Mouse (Mus musculus) hindbrain, embryonic 15.5 days (tissue): ENCODE measurements around the gene Cd180. TPM values are rescaled to one million over a fixed set of nuclear protein-coding genes. Genes with fewer than 3 reads are reported as not detected.

ENCODE experiments used
- ATAC-seq: fragments of 200-750 bp; cut with Nextera tagmentation; 2 replicates; pipeline ENCODE4 v1.8.0; 2017; ENCODE audit warnings: low read depth, moderate number of reproducible peaks, moderate TSS enrichment; ENCODE audit not compliant: low FRiP score
- H3K27ac ChIP-seq: fragments of 300-500 bp; sonication (generic); replicated peaks from 2 replicates; pipeline ENCODE4 v1.5.1; 2015; ENCODE audit warnings: mild to moderate bottlenecking, inconsistent platforms
- H3K27me3 ChIP-seq: fragments of 300-500 bp; sonication (generic); 2 replicates; pipeline ENCODE4 v1.6.1; 2015; ENCODE audit warnings: control low read depth, inconsistent platforms
- H3K36me3 ChIP-seq: fragments of 300-500 bp; sonication (generic); 2 replicates; pipeline ENCODE4 v1.6.1; 2015; ENCODE audit warnings: control low read depth, inconsistent platforms
- H3K4me1 ChIP-seq: fragments of 300-500 bp; sonication (generic); replicated peaks from 2 replicates; pipeline ENCODE4 v1.6.1; 2015; ENCODE audit warnings: control low read depth, inconsistent platforms
- H3K4me2 ChIP-seq: fragments of 300-500 bp; sonication (generic); 2 replicates; pipeline ENCODE4 v1.6.1; 2015; ENCODE audit warnings: moderate library complexity, mild to moderate bottlenecking, inconsistent platforms
- H3K4me3 ChIP-seq: fragments of 300-500 bp; sonication (generic); 2 replicates; pipeline ENCODE4 v1.5.1; 2015; ENCODE audit warnings: mild to moderate bottlenecking, inconsistent platforms
- H3K9ac ChIP-seq: fragments of 300-500 bp; sonication (generic); 2 replicates; pipeline ENCODE4 v1.6.1; 2015; ENCODE audit warnings: inconsistent platforms
- H3K9me3 ChIP-seq: fragments of 300-500 bp; sonication (generic); 2 replicates; pipeline ENCODE4 v1.6.1; 2016; ENCODE audit warnings: control low read depth, inconsistent platforms
- WGBS: fragments of 180-500 bp; shearing (Covaris S2); methylation state at CpG from one replicate; pipeline ENCODE4 v1.1.7; 2015; 5-methylcytosine and 5-hydroxymethylcytosine counted together
- polyA plus RNA-seq: library from polyadenylated mRNA; unstranded; fragments of >200 nt; fragmentation: Nextera tagmentation; extraction: Ambion mirVana; gene quantifications from 2 replicates; pipeline ENCODE4 v1.2.1, GENCODE M21; 2015

Cd180 gene
- polyA plus RNA-seq, 1 experiment from 2014 or later = 0.54 TPM

- WGBS = 100% methylated on average over 1 of the region's 1 CpGs
- Histone ChIP-seq H3K4me1 (0 out of 2 replicates have a peak, but pooled peaks cover 6% of the 10 kb centered on the region), H3K4me2 (no peak overlapping the region), H3K4me3 (no peak overlapping the region), H3K9ac (no peak overlapping the region), H3K27me3 (no peaks in the 10 kb centered on the region), H3K9me3 (no peaks in the 10 kb centered on the region), H3K36me3 (no peaks in the 10 kb centered on the region), H3K27ac (no peak overlapping the region)
- no peak for ATAC-seq
These were observed 5.2 kb upstream of the Cd180 start for GRCm38 (mm10) chr13:102688121-102688520.

DNA sequence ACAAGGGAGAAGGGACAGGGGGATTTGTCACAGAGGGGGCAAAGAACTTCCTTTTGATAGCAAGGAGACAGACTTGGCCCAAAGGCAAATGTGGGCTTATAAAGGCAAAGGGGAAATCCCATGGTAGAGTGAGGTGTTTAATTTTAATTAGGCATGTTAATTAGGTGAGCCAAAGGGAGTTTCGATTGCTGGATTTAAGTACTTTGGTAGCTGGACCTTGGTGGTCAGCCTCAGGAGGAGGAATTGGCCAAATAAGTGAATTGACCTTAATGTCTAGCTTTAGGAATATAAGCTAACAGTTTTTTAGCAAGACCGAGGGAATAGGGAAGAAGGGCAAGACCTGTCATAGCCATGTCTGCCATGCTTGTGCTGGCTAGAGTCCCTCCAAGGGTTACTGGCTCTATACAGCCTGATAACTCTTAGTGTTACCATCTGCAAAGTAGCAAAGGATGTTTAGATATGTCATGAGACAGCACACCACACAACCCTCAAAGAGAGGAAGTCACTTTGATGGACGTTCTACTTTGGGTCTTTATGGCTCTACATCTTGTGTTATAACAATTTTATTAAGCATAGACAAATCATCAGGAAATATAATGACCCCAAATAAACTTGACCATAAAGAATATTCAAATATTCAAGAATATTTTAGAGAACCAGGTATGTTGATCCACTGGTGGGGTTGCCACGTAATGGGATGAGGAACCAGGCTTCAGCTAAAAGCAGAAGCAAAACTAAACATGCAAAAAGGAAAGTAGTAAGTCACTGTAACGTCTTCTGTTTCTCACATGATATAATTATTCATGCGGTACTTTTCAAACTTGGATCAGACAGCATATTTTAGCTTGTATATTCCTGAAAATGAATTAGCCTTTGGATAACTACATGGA, 3.9 kb upstream of the Cd180 start:
- no peak overlapping the region for H3K4me3 ChIP-seq
- H3K27me3 ChIP-seq = no peaks in the 10 kb centered on the region
- 0 out of 2 replicates have a peak, but pooled peaks cover 8% of the 10 kb centered on the region for H3K4me1 ChIP-seq
- no peak for ATAC-seq
- no peaks in the 10 kb centered on the region for H3K36me3 ChIP-seq
- H3K9ac ChIP-seq = no peak overlapping the region
- WGBS = 88% methylated on average over 6 of the region's 6 CpGs
- no peaks in the 10 kb centered on the region for H3K9me3 ChIP-seq
- no peak overlapping the region for H3K27ac ChIP-seq
- H3K4me2 ChIP-seq = no peak overlapping the region

GRCm38 (mm10) chr13:102690184-102690583, 3.2 kb upstream of the Cd180 start:
- Histone ChIP-seq H3K27me3 (no peaks in the 10 kb centered on the region), H3K9ac (no peak overlapping the region), H3K4me1 (0 out of 2 replicates have a peak, but pooled peaks cover 8% of the 10 kb centered on the region), H3K4me3 (no peak overlapping the region), H3K4me2 (no peak overlapping the region), H3K27ac (no peak overlapping the region), H3K9me3 (no peaks in the 10 kb centered on the region), H3K36me3 (no peaks in the 10 kb centered on the region)
- ATAC-seq = no peak
- 90% methylated on average over 5 of the region's 5 CpGs for WGBS

DNA sequence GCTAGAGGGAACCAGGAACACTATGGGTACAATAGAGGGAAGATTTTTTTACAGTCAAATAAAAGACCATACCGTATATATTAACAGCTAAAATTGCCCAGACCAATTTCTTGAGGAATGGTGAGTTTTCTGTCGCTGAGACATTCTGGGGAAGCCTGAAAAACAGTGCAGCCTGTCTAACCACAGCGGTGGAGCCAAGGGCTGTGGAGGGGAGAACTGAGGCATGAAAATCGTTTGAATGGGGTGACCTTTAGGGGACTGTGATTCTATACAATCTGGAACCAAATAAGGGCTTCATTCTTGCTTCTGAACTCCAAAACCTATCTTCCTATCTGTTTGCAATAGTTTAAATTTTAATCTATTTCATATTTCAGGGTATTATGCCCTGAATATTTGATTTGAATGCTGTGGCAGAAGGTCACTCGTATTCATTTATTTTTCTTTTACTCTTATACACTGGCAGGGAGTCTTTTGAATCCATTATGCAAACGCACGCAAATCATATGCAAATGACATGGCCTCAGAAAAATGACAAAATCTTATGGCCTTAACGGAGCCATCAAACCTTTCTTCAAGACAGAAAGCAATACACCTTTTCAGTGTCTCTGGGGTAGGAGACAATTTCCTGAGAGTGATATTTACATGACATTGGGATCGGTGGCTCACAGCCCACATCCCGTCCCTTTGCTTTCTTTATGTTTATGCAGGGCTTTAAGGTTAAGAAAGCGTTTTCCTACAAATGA, 1.8 kb upstream of the Cd180 start:
- no peak overlapping the region for H3K4me3 ChIP-seq
- no peaks in the 10 kb centered on the region for H3K27me3 ChIP-seq
- H3K9ac ChIP-seq = no peak overlapping the region
- ATAC-seq = no peak
- H3K27ac ChIP-seq = 0 out of 2 replicates have a peak overlapping the region, but pooled peaks have one; percentile 38
- no peaks in the 10 kb centered on the region for H3K36me3 ChIP-seq
- H3K4me1 ChIP-seq = 0 out of 2 replicates have a peak, but pooled peaks cover 8% of the 10 kb centered on the region
- 41% methylated on average over 11 of the region's 11 CpGs for WGBS
- no peak overlapping the region for H3K4me2 ChIP-seq
- H3K9me3 ChIP-seq = no peaks in the 10 kb centered on the region

- ATAC-seq = no peak
- Histone ChIP-seq H3K27me3 (no peaks in the 10 kb centered on the region), H3K4me1 (peaks cover 20% of the 10 kb centered on the region)
These were observed 796 bp downstream of the Cd180 start for GRCm38 (mm10) chr13:102694154-102694553.

DNA sequence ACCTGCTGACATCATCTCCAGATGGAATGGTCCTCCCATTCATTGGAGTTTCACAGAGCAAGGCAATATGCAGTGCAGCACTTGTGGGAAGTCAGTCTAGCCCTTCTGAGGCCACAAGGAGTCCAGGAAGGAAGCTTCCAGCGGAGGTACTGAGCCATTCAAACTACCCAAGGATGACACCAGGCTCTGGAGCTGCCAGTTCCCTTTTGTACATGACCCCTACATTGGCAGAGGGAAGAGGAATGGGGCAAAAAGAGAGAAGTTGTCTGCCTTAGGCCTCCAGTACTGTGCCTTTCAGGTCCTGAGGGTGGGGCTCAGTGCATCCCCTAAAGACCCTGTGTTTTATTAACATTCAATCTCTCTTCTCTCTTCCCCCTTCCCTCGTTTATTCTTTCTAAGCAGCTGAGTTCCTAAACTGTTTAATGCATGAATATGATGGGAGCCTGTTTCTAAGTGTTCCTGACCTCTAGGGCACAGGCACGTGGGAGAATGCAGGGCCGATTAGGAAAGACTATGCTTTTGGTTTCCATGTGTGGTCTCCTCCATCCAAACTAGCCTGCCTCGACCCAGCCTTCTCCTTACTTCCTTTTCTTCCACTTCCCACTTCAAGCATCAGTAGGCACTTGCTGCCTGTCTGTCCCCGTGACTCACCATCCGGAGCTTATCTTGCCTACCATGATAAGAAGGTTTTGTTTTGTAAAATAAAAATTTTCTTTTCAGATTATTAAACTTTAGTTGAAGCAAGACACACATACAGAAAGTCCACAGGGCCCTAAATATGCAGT, 2.0 kb downstream of the Cd180 start:
- H3K4me1 ChIP-seq = peaks cover 30% of the 10 kb centered on the region
- ATAC-seq = no peak
- no peaks in the 10 kb centered on the region for H3K27me3 ChIP-seq
- H3K4me2 ChIP-seq = no peak overlapping the region
- H3K27ac ChIP-seq = no peak overlapping the region
- H3K9ac ChIP-seq = no peak overlapping the region
- no peaks in the 10 kb centered on the region for H3K36me3 ChIP-seq
- 82% methylated on average over 7 of the region's 7 CpGs for WGBS
- no peaks in the 10 kb centered on the region for H3K9me3 ChIP-seq
- no peak overlapping the region for H3K4me3 ChIP-seq

More at GRCm38 (mm10) chr13:102694154-102694553, 796 bp downstream of the Cd180 start:
- Histone ChIP-seq H3K4me3 (no peak overlapping the region), H3K9me3 (no peaks in the 10 kb centered on the region), H3K4me2 (no peak overlapping the region), H3K36me3 (no peaks in the 10 kb centered on the region), H3K27ac (no peak overlapping the region), H3K9ac (no peak overlapping the region)
- WGBS = 93% methylated on average over 7 of the region's 7 CpGs

- peak overlapping the region; percentile 47 for H3K4me2 ChIP-seq
- no peaks in the 10 kb centered on the region for H3K27me3 ChIP-seq
- H3K9me3 ChIP-seq = no peaks in the 10 kb centered on the region
- peak overlapping the region; percentile 77 for H3K27ac ChIP-seq
- peak overlapping the region; percentile 29; the same call in 1 of the 2 replicates for H3K9ac ChIP-seq
- peaks cover 23% of the 10 kb centered on the region for H3K4me1 ChIP-seq
- peak; percentile 10; the same call in 1 of the 2 replicates for ATAC-seq
- H3K36me3 ChIP-seq = no peaks in the 10 kb centered on the region
- WGBS = 12% methylated on average over 10 of the region's 10 CpGs
- H3K4me3 ChIP-seq = peak overlapping the region; percentile 19; the same call in 1 of the 2 replicates
These were observed 5.0 kb downstream of the Cd180 start for GRCm38 (mm10) chr13:102698335-102698734.

DNA sequence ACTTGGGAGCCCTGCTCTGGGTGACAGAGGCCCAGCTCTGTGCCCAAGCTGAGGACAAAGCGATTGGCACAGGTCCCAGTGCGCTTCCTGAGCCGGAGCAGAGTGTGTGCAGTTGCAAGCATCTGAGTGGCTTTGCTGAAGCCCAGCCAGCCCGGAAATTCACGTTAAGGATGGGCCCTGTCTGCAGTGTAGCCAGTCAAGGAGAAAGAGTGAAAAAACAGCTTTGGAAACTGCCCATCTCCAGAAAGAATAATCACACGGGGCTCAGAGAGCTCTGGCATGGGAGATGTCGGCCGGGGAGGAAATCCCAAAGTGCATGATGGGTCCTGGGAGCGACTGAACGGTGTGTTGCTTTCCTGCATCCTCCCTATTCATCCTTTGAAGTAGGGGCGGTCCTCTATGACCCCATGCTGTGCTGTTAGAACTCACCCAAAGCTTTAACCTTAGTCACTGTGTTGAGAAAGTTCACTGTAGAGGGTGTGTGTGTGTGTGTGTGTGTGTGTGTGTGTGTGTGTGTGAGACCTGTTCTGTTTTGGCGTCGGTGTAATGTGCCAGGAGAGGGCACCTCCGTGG, 5.5 kb downstream of the Cd180 start:
- H3K4me1 ChIP-seq = peaks cover 23% of the 10 kb centered on the region
- no peaks in the 10 kb centered on the region for H3K9me3 ChIP-seq
- WGBS = 25% methylated on average over 14 of the region's 14 CpGs
- peak overlapping the region; percentile 29; the same call in 1 of the 2 replicates for H3K9ac ChIP-seq
- H3K27ac ChIP-seq = peak overlapping the region; percentile 77
- H3K4me2 ChIP-seq = peak overlapping the region; percentile 47
- no peaks in the 10 kb centered on the region for H3K36me3 ChIP-seq
- peak overlapping the region; percentile 19; the same call in 1 of the 2 replicates for H3K4me3 ChIP-seq
- no peaks in the 10 kb centered on the region for H3K27me3 ChIP-seq
- ATAC-seq = peak; percentile 93

DNA sequence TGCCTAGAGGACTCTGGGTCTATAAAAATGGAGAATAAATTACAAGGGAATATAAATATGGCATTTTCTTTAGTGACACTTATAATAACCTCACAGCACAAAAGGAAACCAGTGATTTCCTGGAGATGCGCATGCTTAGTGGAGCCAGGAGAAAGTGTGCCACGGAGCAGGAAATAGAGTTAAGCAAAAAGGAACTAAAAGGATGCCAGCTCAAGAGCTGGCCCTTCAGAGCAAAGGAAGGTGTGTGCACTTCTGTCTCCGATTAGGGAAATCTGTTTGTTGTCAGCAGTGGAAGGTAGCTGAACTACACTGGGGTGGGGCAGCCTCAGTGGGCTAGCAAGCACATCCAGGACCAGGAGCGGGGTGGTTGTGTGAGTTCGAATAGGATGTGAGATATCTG, 6.8 kb downstream of the Cd180 start:
- no peak overlapping the region for H3K27ac ChIP-seq
- 87% methylated on average over 5 of the region's 5 CpGs for WGBS
- no peaks in the 10 kb centered on the region for H3K36me3 ChIP-seq
- no peaks in the 10 kb centered on the region for H3K27me3 ChIP-seq
- H3K4me2 ChIP-seq = no peak overlapping the region
- no peak for ATAC-seq
- H3K9ac ChIP-seq = no peak overlapping the region
- H3K4me3 ChIP-seq = no peak overlapping the region
- H3K4me1 ChIP-seq = peaks cover 23% of the 10 kb centered on the region
- no peaks in the 10 kb centered on the region for H3K9me3 ChIP-seq

GRCm38 (mm10) chr13:102700744-102701143, 7.4 kb downstream of the Cd180 start:
- WGBS = 96% methylated on average over 3 of the region's 3 CpGs
- H3K27ac ChIP-seq = no peak overlapping the region
- H3K36me3 ChIP-seq = no peaks in the 10 kb centered on the region
- no peaks in the 10 kb centered on the region for H3K27me3 ChIP-seq
- no peak overlapping the region for H3K4me2 ChIP-seq
- no peak overlapping the region for H3K9ac ChIP-seq
- H3K4me1 ChIP-seq = peaks cover 23% of the 10 kb centered on the region
- H3K4me3 ChIP-seq = no peak overlapping the region
- ATAC-seq = no peak
- no peaks in the 10 kb centered on the region for H3K9me3 ChIP-seq

- no peak for ATAC-seq
- Histone ChIP-seq H3K9ac (no peak overlapping the region), H3K9me3 (no peaks in the 10 kb centered on the region), H3K27ac (no peak overlapping the region), H3K4me2 (no peak overlapping the region), H3K4me1 (no peaks in the 10 kb centered on the region), H3K36me3 (no peaks in the 10 kb centered on the region), H3K4me3 (no peak overlapping the region), H3K27me3 (no peaks in the 10 kb centered on the region)
- WGBS = 86% methylated on average over 1 of the region's 1 CpGs
These were observed 23.6 kb downstream of the Cd180 start for GRCm38 (mm10) chr13:102716973-102717372.
